In the genomic region with DNA sequence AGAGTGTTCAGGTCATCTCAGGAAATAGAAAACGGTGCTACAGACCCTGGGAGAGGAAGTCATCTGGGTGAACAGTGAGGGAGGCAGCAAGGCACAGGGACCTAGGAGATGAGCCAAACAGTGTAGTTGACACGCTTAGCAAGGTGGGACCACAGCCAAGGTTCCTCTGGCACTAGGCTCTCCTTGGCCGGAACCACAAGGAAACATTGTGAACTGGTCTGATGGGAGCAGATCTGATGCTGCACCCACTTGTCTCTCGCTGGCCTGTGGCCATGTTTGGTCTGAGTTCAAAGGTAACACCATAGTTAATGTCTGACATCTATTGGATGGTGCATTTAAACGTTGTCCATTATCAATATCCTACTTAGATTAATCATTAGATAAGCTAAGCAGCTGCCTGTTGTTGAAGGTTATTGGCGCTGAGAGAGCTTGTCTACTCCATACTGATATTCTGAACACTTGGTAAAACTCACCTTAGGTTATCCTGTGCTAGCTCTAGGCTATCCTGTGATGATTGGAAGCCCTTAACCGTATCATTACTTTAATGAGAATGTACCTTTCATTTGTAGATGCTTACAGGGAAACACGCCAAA, we compare ENCODE assay signal across 10 mouse cellular contexts.
DNase-seq lines count a peak whose midpoint lies in the region; ATAC-seq and TF ChIP-seq lines count a peak whose summit lies in the region.
"Had no signal": no experiment of that assay in that cellular context is flagged by ENCODE, and none has a peak within 500 bp of the region (broad histone marks: within the 10 kb centered on the region; RNA-seq: fewer than 3 reads in every experiment).

No protein-coding gene starts in this region.

- no peak overlapping the region for H3K4me3 ChIP-seq in layer of hippocampus, adult 2 months
- no peak overlapping the region for H3K4me3 ChIP-seq in midbrain, embryonic 14.5 days (replicated peaks; ENCODE audit: low read depth, low read length)
- no peak overlapping the region for H3K4me3 ChIP-seq in neural tube, embryonic 15.5 days (replicated peaks)
- no peak overlapping the region for H3K4me3 ChIP-seq in liver, embryonic 12.5 days
- H3K4me3 ChIP-seq: embryonic facial prominence, embryonic 13.5 days; liver, embryonic 13.5 days had no signal

- DNase-seq in layer of hippocampus, adult 2 months (ENCODE audit: low spot score in 2 of 2) = peak; percentile 29 to 33
- no peak for DNase-seq in layer of hippocampus, adult 11-12 months (ENCODE audit: low spot score)
- peak; percentile 18 for DNase-seq in brain, embryonic 18.5 days (ENCODE audit: low read depth, low spot score)
- DNase-seq in gastrocnemius, postnatal 25 days = peak; percentile 74
- peak; percentile 16 to 25 for DNase-seq in layer of hippocampus, postnatal 36 days
- no peak for DNase-seq in midbrain, embryonic 14.5 days
- DNase-seq: liver, embryonic 13.5 days had no signal

- ATAC-seq in midbrain, embryonic 14.5 days (ENCODE audit: low FRiP score, low TSS enrichment) = no peak
- no peak for ATAC-seq in neural tube, embryonic 15.5 days (ENCODE audit: low FRiP score)
- no peak for ATAC-seq in liver, embryonic 12.5 days

- H3K27ac ChIP-seq in layer of hippocampus, adult 2 months = no peak overlapping the region
- H3K27ac ChIP-seq in midbrain, embryonic 14.5 days (replicated peaks; ENCODE audit: low read depth, low read length) = no peak overlapping the region
- H3K27ac ChIP-seq in neural tube, embryonic 15.5 days (replicated peaks) = no peak overlapping the region
- H3K27ac ChIP-seq in liver, embryonic 12.5 days = no peak overlapping the region
- H3K27ac ChIP-seq: embryonic facial prominence, embryonic 13.5 days; liver, embryonic 13.5 days had no signal

- no peak overlapping the region for H3K9ac ChIP-seq in midbrain, embryonic 14.5 days (replicated peaks; ENCODE audit: low read length)
- no peak overlapping the region for H3K9ac ChIP-seq in neural tube, embryonic 15.5 days (replicated peaks)
- no peak overlapping the region for H3K9ac ChIP-seq in liver, embryonic 12.5 days
- H3K9ac ChIP-seq: embryonic facial prominence, embryonic 13.5 days; liver, embryonic 13.5 days had no signal

- H3K27me3 ChIP-seq in midbrain, embryonic 14.5 days (ENCODE audit: control insufficient read depth, insufficient read depth, low read length) = no peaks in the 10 kb centered on the region
- H3K27me3 ChIP-seq in neural tube, embryonic 15.5 days (replicated peaks) = no peaks in the 10 kb centered on the region
- no peaks in the 10 kb centered on the region for H3K27me3 ChIP-seq in liver, embryonic 12.5 days (replicated peaks)
- H3K27me3 ChIP-seq: embryonic facial prominence, embryonic 13.5 days; liver, embryonic 13.5 days had no signal

- no peaks in the 10 kb centered on the region for H3K36me3 ChIP-seq in midbrain, embryonic 14.5 days (ENCODE audit: control insufficient read depth, insufficient read depth, low read length)
- no peaks in the 10 kb centered on the region for H3K36me3 ChIP-seq in neural tube, embryonic 15.5 days
- H3K36me3 ChIP-seq in liver, embryonic 12.5 days = no peaks in the 10 kb centered on the region
- H3K36me3 ChIP-seq: embryonic facial prominence, embryonic 13.5 days; liver, embryonic 13.5 days had no signal

- H3K4me1 ChIP-seq in midbrain, embryonic 14.5 days (ENCODE audit: control insufficient read depth, insufficient read depth, low read length) = no peaks in the 10 kb centered on the region
- H3K4me1 ChIP-seq in neural tube, embryonic 15.5 days = 0 out of 2 replicates have a peak, but pooled peaks cover 8% of the 10 kb centered on the region
- H3K4me1 ChIP-seq in liver, embryonic 12.5 days = no peaks in the 10 kb centered on the region
- H3K4me1 ChIP-seq: liver, embryonic 13.5 days had no signal

- WGBS in midbrain, embryonic 14.5 days = 87% methylated on average over 8 of the region's 8 CpGs
- WGBS in neural tube, embryonic 15.5 days = 82% methylated on average over 8 of the region's 8 CpGs
- 56% methylated on average over 8 of the region's 8 CpGs for WGBS in liver, embryonic 12.5 days (ENCODE audit: insufficient replicate concordance)

- no peaks in the 10 kb centered on the region for H3K9me3 ChIP-seq in midbrain, embryonic 14.5 days (ENCODE audit: control insufficient read depth, low read length)
- H3K9me3 ChIP-seq in neural tube, embryonic 15.5 days (replicated peaks) = no peaks in the 10 kb centered on the region
- H3K9me3 ChIP-seq in liver, embryonic 12.5 days (replicated peaks) = no peaks in the 10 kb centered on the region
- H3K9me3 ChIP-seq: embryonic facial prominence, embryonic 13.5 days; liver, embryonic 13.5 days had no signal

- H3K4me2 ChIP-seq in midbrain, embryonic 14.5 days (ENCODE audit: low read length) = no peak overlapping the region
- H3K4me2 ChIP-seq in neural tube, embryonic 15.5 days = no peak overlapping the region
- H3K4me2 ChIP-seq in liver, embryonic 12.5 days = no peak overlapping the region
- H3K4me2 ChIP-seq: embryonic facial prominence, embryonic 13.5 days; liver, embryonic 13.5 days had no signal

- no peak for TF ChIP-seq CTCF in layer of hippocampus, adult 2 months (conservative IDR thresholded peaks at IDR 0.05)

Comparison
In these comparisons a context has a peak if more than half of its experiments do, and no peak if none do; other contexts are left out.
1. DNase-seq: peak in layer of hippocampus, adult 2 months (2 of 2), brain, embryonic 18.5 days (single experiment), gastrocnemius, postnatal 25 days (single experiment) and layer of hippocampus, postnatal 36 days (2 of 2); none in layer of hippocampus, adult 11-12 months (single experiment) and midbrain, embryonic 14.5 days (single experiment).